Mouse (Mus musculus) neural tube, postnatal 0 days (tissue): Measurements from ENCODE around the gene Calca. TPM values are rescaled to one million over a fixed set of nuclear protein-coding genes. Genes with fewer than 3 reads are reported as not detected.

ENCODE experiments used
- polyA plus RNA-seq: library from polyadenylated mRNA; unstranded; fragments of >200 nt; fragmentation: Nextera tagmentation; extraction: Ambion mirVana; gene quantifications from 2 replicates; pipeline ENCODE4 v1.2.1, GENCODE M21; 2015

Calca gene
- 97.5 and 142 TPM in 2 replicates for polyA plus RNA-seq

GRCm38 (mm10) chr7:114636102-114636501, at the start of gene Calca:
TSS of gene Calca (minus strand) at chr7:114636357.

Other genes starting within 250 kb of the Calca start
- gene Pde3b, start 221.1 kb downstream of the Calca start, polyA plus RNA-seq, result 3.5 and 3.9 TPM in 2 replicates
- 1.3 and 1.4 TPM in 2 replicates for gene Cyp2r1, start 73.4 kb downstream of the Calca start, polyA plus RNA-seq
- 64.9 and 68.8 TPM in 2 replicates for gene Calcb, start 82.3 kb upstream of the Calca start, polyA plus RNA-seq
- gene Insc, start 107.3 kb upstream of the Calca start, polyA plus RNA-seq, result 5.5 and 6.6 TPM in 2 replicates